Comparison of ENCODE assay signal across 8 mouse cellular contexts in the genomic region with DNA sequence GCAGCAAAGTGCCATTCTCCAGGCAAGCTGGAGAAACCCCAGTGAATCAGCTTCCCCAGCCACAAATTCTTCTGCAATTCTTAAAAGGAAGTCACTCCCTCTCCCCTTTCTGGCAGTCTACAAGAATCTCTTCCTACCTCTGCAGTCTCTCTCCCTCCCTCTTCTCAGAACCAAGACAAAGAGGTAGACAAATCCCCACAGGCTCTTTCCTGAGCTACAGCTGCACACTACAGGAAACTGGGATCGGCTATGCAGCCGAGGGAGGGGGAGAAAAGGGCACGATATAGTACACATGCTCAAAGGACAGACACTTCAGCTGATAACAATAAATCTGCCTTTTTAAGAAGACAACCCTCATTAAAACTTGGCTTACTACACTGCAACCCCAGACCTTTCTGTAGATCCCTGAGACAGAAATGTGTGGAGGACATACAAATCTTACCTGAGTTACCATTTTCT.
DNase-seq lines count a peak whose midpoint lies in the region; ATAC-seq lines count a peak whose summit lies in the region.

No protein-coding gene starts in this region.

- WGBS in forebrain, embryonic 11.5 days = 2% methylated on average over 3 of the region's 3 CpGs
- 0% methylated on average over 3 of the region's 3 CpGs for WGBS in hindbrain, embryonic 16.5 days
- WGBS in liver, embryonic 16.5 days (ENCODE audit: insufficient replicate concordance) = 0% methylated on average over 3 of the region's 3 CpGs

- no peaks in the 10 kb centered on the region for H3K36me3 ChIP-seq in forebrain, embryonic 11.5 days (ENCODE audit: control insufficient read depth, insufficient read depth, low read length)
- no peaks in the 10 kb centered on the region for H3K36me3 ChIP-seq in hindbrain, embryonic 16.5 days (ENCODE audit: control insufficient read depth, insufficient read depth, low read length)
- no peaks in the 10 kb centered on the region for H3K36me3 ChIP-seq in liver, embryonic 16.5 days (ENCODE audit: control insufficient read depth, insufficient read depth)

- peak; percentile 50 to 52 for DNase-seq in cerebellum, adult 18-20 months
- DNase-seq in cerebellum, postnatal 4 days (ENCODE audit: low spot score in 2 of 2) = no peak
- DNase-seq in MN1 (ENCODE audit: low spot score) = peak; percentile 58
- DNase-seq in forebrain, embryonic 11.5 days (ENCODE audit: low spot score) = peak; percentile 61
- DNase-seq in telencephalon, adult 2 months (ENCODE audit: low read depth, low spot score) = peak; percentile 52
- no peak for DNase-seq in ovary, adult 18-20 months (ENCODE audit: low spot score)

- no peaks in the 10 kb centered on the region for H3K9me3 ChIP-seq in forebrain, embryonic 11.5 days (ENCODE audit: control insufficient read depth, low read length)
- H3K9me3 ChIP-seq in hindbrain, embryonic 16.5 days (ENCODE audit: control insufficient read depth, low read length) = no peaks in the 10 kb centered on the region
- no peaks in the 10 kb centered on the region for H3K9me3 ChIP-seq in liver, embryonic 16.5 days (replicated peaks; ENCODE audit: control insufficient read depth, low read length)

- peak; percentile 71 for ATAC-seq in forebrain, embryonic 11.5 days (replicated peaks; ENCODE audit: low FRiP score)
- peak; percentile 66 for ATAC-seq in hindbrain, embryonic 16.5 days
- ATAC-seq in liver, embryonic 16.5 days (ENCODE audit: low read depth) = no peak

- peak overlapping the region; percentile 73 for H3K9ac ChIP-seq in forebrain, embryonic 11.5 days (ENCODE audit: low read length)
- H3K9ac ChIP-seq in hindbrain, embryonic 16.5 days (ENCODE audit: low read depth, low read length) = peak overlapping the region; percentile 64
- H3K9ac ChIP-seq in liver, embryonic 16.5 days (ENCODE audit: low read depth, low read length) = peak overlapping the region; percentile 32

- H3K4me1 ChIP-seq in forebrain, embryonic 11.5 days (replicated peaks; ENCODE audit: control insufficient read depth, insufficient read depth, low read length) = peaks cover 16% of the 10 kb centered on the region; the same call in 1 of the 2 replicates
- H3K4me1 ChIP-seq in hindbrain, embryonic 16.5 days (ENCODE audit: control insufficient read depth, insufficient read depth, low read depth, low read length) = peaks cover 35% of the 10 kb centered on the region
- H3K4me1 ChIP-seq in liver, embryonic 16.5 days (ENCODE audit: control insufficient read depth, low read depth, low read length) = peaks cover 4% of the 10 kb centered on the region

- H3K27me3 ChIP-seq in forebrain, embryonic 11.5 days (ENCODE audit: control insufficient read depth, insufficient read depth, low read length) = no peaks in the 10 kb centered on the region
- H3K27me3 ChIP-seq in hindbrain, embryonic 16.5 days (replicated peaks; ENCODE audit: control insufficient read depth, insufficient read depth, low read length) = no peaks in the 10 kb centered on the region
- H3K27me3 ChIP-seq in liver, embryonic 16.5 days (ENCODE audit: control insufficient read depth, insufficient read depth, low read depth, low read length) = no peaks in the 10 kb centered on the region

- H3K4me2 ChIP-seq in forebrain, embryonic 11.5 days (ENCODE audit: low read depth, low read length, severe bottlenecking) = peak overlapping the region; percentile 77
- H3K4me2 ChIP-seq in hindbrain, embryonic 16.5 days (ENCODE audit: low read length) = peak overlapping the region; percentile 88
- peak overlapping the region; percentile 41; the same call in 1 of the 2 replicates for H3K4me2 ChIP-seq in liver, embryonic 16.5 days (ENCODE audit: low read depth, low read length)

- H3K27ac ChIP-seq in forebrain, embryonic 11.5 days (ENCODE audit: low read depth, low read length) = peak overlapping the region; percentile 90
- H3K27ac ChIP-seq in hindbrain, embryonic 16.5 days (ENCODE audit: low read depth, low read length) = peak overlapping the region; percentile 90
- H3K27ac ChIP-seq in liver, embryonic 16.5 days (ENCODE audit: low read length) = peak overlapping the region; percentile 18

- H3K4me3 ChIP-seq in forebrain, embryonic 11.5 days (ENCODE audit: low read depth, low read length) = peak overlapping the region; percentile 47
- H3K4me3 ChIP-seq in hindbrain, embryonic 16.5 days (ENCODE audit: low read length) = peak overlapping the region; percentile 59
- H3K4me3 ChIP-seq in liver, embryonic 16.5 days (ENCODE audit: low read depth, low read length) = peak overlapping the region; percentile 60

Comparison
In these comparisons a context has a peak if more than half of its experiments do, and no peak if none do; other contexts are left out.
1. DNase-seq: peak in cerebellum, adult 18-20 months (2 of 2), MN1 (single experiment), forebrain, embryonic 11.5 days (single experiment) and telencephalon, adult 2 months (single experiment); none in cerebellum, postnatal 4 days (0 of 2) and ovary, adult 18-20 months (single experiment).
2. H3K27ac ChIP-seq: peak in every context shown above with its lines; median percentile 90 in forebrain, embryonic 11.5 days; 90 in hindbrain, embryonic 16.5 days; 18 in liver, embryonic 16.5 days.
3. Peak in every context shown above with its lines, with median percentiles within 50 percentile points of each other: H3K4me2 ChIP-seq, H3K4me3 ChIP-seq and H3K9ac ChIP-seq.